Mouse (Mus musculus) hindbrain, embryonic 15.5 days (tissue): ENCODE results near the gene Pax9. TPM values are rescaled to one million over a fixed set of nuclear protein-coding genes. Genes with fewer than 3 reads are reported as not detected.

Experiments
- ATAC-seq: fragments of 200-750 bp; cut with Nextera tagmentation; 2 replicates; pipeline ENCODE4 v1.8.0; 2017; ENCODE audit warnings: low read depth, moderate number of reproducible peaks, moderate TSS enrichment; ENCODE audit not compliant: low FRiP score
- H3K27ac ChIP-seq: fragments of 300-500 bp; sonication (generic); replicated peaks from 2 replicates; pipeline ENCODE4 v1.5.1; 2015; ENCODE audit warnings: mild to moderate bottlenecking, inconsistent platforms
- H3K27me3 ChIP-seq: fragments of 300-500 bp; sonication (generic); 2 replicates; pipeline ENCODE4 v1.6.1; 2015; ENCODE audit warnings: control low read depth, inconsistent platforms
- H3K36me3 ChIP-seq: fragments of 300-500 bp; sonication (generic); 2 replicates; pipeline ENCODE4 v1.6.1; 2015; ENCODE audit warnings: control low read depth, inconsistent platforms
- H3K4me1 ChIP-seq: fragments of 300-500 bp; sonication (generic); replicated peaks from 2 replicates; pipeline ENCODE4 v1.6.1; 2015; ENCODE audit warnings: control low read depth, inconsistent platforms
- H3K4me2 ChIP-seq: fragments of 300-500 bp; sonication (generic); 2 replicates; pipeline ENCODE4 v1.6.1; 2015; ENCODE audit warnings: moderate library complexity, mild to moderate bottlenecking, inconsistent platforms
- H3K4me3 ChIP-seq: fragments of 300-500 bp; sonication (generic); 2 replicates; pipeline ENCODE4 v1.5.1; 2015; ENCODE audit warnings: mild to moderate bottlenecking, inconsistent platforms
- H3K9ac ChIP-seq: fragments of 300-500 bp; sonication (generic); 2 replicates; pipeline ENCODE4 v1.6.1; 2015; ENCODE audit warnings: inconsistent platforms
- H3K9me3 ChIP-seq: fragments of 300-500 bp; sonication (generic); 2 replicates; pipeline ENCODE4 v1.6.1; 2016; ENCODE audit warnings: control low read depth, inconsistent platforms
- WGBS: fragments of 180-500 bp; shearing (Covaris S2); methylation state at CpG from one replicate; pipeline ENCODE4 v1.1.7; 2015; 5-methylcytosine and 5-hydroxymethylcytosine counted together
- polyA plus RNA-seq: library from polyadenylated mRNA; unstranded; fragments of >200 nt; fragmentation: Nextera tagmentation; extraction: Ambion mirVana; gene quantifications from 2 replicates; pipeline ENCODE4 v1.2.1, GENCODE M21; 2015

Pax9 gene
- not detected in 2 replicates for polyA plus RNA-seq

DNA sequence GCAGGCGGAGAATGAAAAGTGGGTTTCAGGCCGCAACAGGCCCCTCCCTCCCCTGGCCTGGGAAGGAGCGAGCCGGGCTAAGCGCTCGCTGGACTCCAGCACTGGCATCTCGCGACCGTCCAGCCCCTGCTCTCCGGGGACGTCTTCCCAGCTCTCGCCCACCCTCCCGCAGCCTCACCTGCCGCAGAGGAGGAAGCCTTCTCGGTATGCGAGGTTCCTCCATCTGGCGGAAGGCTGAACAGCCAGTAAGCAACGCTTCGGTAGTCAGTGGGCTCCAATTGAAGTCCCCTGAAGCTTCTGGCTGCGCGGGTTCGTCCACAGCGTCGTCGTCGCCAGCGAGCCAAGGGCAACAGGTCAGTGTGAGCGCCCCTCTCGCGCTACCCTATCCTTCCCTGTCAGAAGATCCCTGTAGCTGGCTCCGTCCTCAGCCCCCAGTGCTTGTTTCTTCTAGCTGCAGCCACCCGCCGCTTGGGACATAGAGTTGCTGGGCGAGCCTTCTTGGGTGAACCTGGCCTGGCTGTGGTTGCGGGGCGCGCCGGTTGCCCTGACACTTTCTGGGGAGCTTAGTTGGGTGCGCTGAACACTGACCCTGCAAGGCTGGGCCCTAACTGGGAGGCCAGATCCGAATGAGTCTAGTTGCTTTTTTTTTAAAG, at the start of gene Pax9:
Gene Pax9 (plus strand): TSS at position 341 of the 653 bp plus-strand sequence.
- Histone ChIP-seq H3K36me3 (no peaks in the 10 kb centered on the region), H3K4me2 (0 out of 2 replicates have a peak within 1 kb of the TSS, but pooled peaks have one; percentile 19), H3K4me3 (peak within 1 kb of the TSS; percentile 3; the same call in 1 of the 2 replicates), H3K9ac (no peak within 1 kb of the TSS), H3K27me3 (peaks cover 98% of the 10 kb centered on the region), H3K27ac (no peak within 1 kb of the TSS), H3K9me3 (no peaks in the 10 kb centered on the region), H3K4me1 (peaks cover 22% of the 10 kb centered on the region)
- no peak for ATAC-seq
- WGBS, result under 1% methylated on average over 39 of the region's 40 CpGs

DNA sequence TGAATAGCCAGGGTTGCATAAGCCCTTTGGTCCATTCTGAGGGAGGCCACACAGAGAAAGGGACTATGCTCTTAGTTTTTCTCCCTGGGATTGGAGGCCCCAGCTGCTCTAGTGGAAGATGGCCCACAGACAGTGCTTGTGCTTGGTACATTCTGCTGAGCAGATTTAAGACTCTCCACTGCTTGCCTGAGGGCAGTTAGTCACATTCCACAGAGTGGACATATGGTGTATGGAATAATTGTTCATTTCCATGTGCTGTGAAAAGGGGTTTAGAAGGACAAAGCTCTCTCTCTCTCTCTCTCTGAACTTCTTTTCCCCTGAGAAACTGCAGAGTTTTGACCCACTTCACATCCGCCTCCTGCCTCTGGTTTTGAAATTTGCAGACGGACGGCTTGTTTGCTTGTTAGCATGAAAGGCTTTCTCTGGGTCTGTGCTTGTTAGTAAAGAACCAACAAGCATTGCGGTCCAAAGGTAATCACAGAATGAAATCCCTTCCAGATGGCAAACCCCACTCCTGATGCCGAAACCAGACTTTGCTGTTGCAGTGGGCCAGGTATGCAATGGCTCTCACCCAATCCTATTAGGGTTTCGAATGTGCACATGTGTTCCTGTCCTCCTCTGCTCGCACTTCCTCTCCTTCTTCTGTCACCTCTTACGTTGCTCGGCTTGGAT, 22.0 kb upstream of the Pax9 start:
- Histone ChIP-seq H3K4me2 (no peak overlapping the region), H3K36me3 (no peaks in the 10 kb centered on the region), H3K9me3 (no peaks in the 10 kb centered on the region), H3K27me3 (peaks cover 4% of the 10 kb centered on the region), H3K9ac (no peak overlapping the region), H3K4me3 (no peak overlapping the region), H3K4me1 (no peaks in the 10 kb centered on the region), H3K27ac (no peak overlapping the region)
- 85% methylated on average over 9 of the region's 9 CpGs for WGBS
- ATAC-seq, result no peak

DNA sequence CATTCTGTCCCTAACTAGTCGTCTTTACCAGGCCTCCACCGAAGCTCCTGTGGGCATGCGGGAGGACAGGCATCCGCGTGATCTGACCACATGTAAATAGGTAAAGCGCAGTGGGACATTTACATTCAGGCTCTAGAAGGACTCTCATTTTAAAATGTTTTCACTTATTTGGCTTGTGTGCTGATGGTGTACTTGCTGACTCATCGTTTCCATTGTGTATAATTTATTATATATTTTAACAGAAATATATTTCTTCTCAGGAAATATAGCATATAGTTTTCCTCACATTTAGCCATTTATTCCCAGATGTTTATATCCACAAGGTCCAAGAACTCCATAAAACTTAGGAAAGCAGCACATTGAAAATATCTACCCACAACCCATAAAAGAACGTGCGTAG, 20.8 kb upstream of the Pax9 start:
- no peak for ATAC-seq
- no peaks in the 10 kb centered on the region for H3K9me3 ChIP-seq
- WGBS, result 93% methylated on average over 9 of the region's 9 CpGs
- no peak overlapping the region for H3K4me3 ChIP-seq
- H3K27ac ChIP-seq, result no peak overlapping the region
- peaks cover 5% of the 10 kb centered on the region for H3K27me3 ChIP-seq
- H3K9ac ChIP-seq, result no peak overlapping the region
- no peaks in the 10 kb centered on the region for H3K4me1 ChIP-seq
- H3K4me2 ChIP-seq, result no peak overlapping the region
- H3K36me3 ChIP-seq, result no peaks in the 10 kb centered on the region

DNA sequence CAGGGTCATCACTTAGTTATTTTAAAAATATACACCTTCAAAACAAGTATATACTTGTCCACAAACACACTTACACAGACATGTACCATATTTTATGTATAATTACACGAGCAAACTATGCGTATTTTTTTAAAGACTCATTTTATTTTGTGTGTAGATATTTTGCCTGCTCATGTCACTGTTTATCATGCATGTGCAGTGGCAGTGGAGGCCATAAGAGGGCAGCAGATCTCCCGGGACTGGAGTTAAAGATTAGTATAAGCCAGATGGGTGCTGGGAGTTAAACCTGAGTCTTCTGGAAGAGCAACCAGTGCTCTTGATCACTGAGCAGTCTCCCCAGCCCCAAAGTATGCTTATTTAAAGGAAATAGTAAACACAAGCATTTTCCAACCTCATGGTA, 16.8 kb upstream of the Pax9 start:
- peaks cover 32% of the 10 kb centered on the region for H3K27me3 ChIP-seq
- no peak overlapping the region for H3K9ac ChIP-seq
- H3K9me3 ChIP-seq, result no peaks in the 10 kb centered on the region
- 37% methylated on average over 3 of the region's 3 CpGs for WGBS
- H3K27ac ChIP-seq, result no peak overlapping the region
- no peak overlapping the region for H3K4me3 ChIP-seq
- no peaks in the 10 kb centered on the region for H3K4me1 ChIP-seq
- H3K4me2 ChIP-seq, result no peak overlapping the region
- no peaks in the 10 kb centered on the region for H3K36me3 ChIP-seq
- ATAC-seq, result no peak

DNA sequence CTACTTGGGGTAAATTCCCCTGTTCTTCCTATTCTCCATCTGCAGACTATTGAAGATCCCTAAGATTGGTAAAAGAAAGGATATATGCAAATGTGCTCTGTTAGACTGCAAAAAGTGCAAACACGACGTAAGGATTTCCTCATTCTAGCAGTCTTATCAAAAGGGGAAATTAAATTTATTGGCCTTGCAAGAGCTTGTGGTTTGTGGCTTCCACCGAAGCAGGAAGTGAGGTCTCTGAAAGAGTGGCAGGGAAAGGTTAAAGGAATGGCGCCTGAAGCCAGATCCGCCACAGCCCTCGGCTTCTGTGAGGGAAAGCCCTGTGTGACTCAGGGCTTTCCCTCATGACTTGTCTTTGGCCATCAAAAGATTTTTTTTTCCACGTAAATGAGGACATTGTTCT, 13.9 kb upstream of the Pax9 start:
- 75% methylated on average over 7 of the region's 7 CpGs for WGBS
- Histone ChIP-seq H3K4me1 (peaks cover 8% of the 10 kb centered on the region), H3K9me3 (no peaks in the 10 kb centered on the region), H3K4me3 (no peak overlapping the region), H3K4me2 (no peak overlapping the region), H3K27ac (no peak overlapping the region), H3K9ac (no peak overlapping the region), H3K36me3 (no peaks in the 10 kb centered on the region), H3K27me3 (peaks cover 61% of the 10 kb centered on the region)
- no peak for ATAC-seq

DNA sequence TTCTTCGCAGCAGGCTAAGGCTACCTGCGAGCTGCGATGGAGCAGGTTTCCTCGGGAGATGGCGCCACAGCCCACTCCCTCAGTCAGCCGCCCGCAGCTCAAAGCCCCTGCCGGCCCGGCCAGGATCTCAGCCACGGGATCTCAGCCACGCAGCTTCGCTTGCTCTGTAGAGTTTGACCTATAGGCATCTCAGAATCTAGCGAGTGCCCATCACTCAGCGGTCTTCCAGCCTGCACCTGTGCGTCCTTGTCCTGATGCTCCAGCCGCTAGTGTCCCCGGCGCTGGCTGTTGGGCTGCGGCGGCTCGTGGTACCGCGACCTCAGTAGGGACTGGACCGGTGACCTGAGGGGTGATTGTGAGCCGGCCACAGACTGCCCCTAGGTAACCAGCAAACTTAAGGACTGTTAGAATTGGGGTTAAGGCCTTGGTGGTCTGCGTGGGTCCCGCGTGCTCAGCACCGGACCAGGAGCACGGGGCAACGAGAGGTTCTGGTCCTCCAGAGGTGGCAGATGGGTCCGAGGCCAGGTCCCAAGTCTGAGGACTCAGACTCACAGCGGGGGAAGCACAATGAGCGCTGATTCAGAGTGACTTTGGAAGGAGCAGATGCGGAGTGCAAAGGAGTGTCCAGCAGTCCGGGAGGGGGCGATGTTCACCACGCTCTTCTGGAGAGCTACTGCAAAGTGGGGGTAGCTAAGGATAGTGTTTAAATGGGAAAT, 10.3 kb upstream of the Pax9 start:
- H3K9me3 ChIP-seq, result no peaks in the 10 kb centered on the region
- 1% methylated on average over 38 of the region's 38 CpGs for WGBS
- H3K27me3 ChIP-seq, result peaks cover 86% of the 10 kb centered on the region
- peak overlapping the region; percentile 32 for H3K4me3 ChIP-seq
- no peak overlapping the region for H3K27ac ChIP-seq
- H3K36me3 ChIP-seq, result no peaks in the 10 kb centered on the region
- ATAC-seq, result peak; percentile 61
- no peak overlapping the region for H3K9ac ChIP-seq
- peak overlapping the region; percentile 59 for H3K4me2 ChIP-seq
- peaks cover 8% of the 10 kb centered on the region for H3K4me1 ChIP-seq

DNA sequence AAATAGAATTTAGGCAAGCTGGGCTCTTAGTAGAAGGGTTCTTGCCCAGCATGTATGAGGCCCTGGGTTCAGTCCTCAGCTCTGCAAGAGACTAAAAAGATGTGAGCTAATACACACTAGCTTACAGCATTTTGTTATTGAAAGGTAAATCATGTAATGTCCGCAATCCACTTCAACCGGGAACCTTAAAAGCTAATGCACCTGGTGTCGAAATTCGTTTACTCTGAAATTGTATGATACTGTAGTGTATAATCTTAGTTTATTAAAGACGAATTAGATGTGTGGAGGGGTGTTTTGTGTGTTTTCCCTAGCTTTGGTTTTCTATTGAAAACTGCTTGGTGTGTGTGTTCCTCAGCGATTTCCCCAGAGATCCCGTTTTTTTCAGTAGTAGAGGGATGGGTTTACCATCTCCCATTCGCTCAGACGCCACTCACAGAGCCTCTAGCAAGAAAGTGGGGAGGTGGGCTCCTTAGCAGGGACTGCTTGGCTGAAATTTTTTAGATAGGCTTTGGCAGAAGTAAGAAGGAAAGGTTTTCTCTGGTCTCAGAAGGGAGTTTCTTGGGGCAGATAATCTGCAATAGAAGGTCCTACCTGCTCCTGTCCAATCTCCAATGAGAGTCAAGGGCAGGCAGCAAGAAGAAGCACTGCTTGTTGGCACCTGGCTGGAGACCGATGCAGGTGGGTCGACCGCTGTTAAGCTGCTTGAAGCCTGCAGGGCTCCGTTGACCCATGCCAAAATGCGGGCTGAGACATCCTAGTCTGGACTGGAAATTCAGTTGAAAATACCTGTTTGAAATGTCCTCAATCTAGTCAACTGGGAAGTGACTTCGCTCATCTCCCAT, 3.7 kb upstream of the Pax9 start:
- no peak overlapping the region for H3K9ac ChIP-seq
- ATAC-seq, result no peak
- H3K4me1 ChIP-seq, result peaks cover 9% of the 10 kb centered on the region; the same call in 1 of the 2 replicates
- H3K27me3 ChIP-seq, result peaks cover 96% of the 10 kb centered on the region
- H3K4me3 ChIP-seq, result no peak overlapping the region
- H3K27ac ChIP-seq, result no peak overlapping the region
- H3K36me3 ChIP-seq, result no peaks in the 10 kb centered on the region
- 5% methylated on average over 15 of the region's 15 CpGs for WGBS
- H3K9me3 ChIP-seq, result no peaks in the 10 kb centered on the region
- H3K4me2 ChIP-seq, result no peak overlapping the region

DNA sequence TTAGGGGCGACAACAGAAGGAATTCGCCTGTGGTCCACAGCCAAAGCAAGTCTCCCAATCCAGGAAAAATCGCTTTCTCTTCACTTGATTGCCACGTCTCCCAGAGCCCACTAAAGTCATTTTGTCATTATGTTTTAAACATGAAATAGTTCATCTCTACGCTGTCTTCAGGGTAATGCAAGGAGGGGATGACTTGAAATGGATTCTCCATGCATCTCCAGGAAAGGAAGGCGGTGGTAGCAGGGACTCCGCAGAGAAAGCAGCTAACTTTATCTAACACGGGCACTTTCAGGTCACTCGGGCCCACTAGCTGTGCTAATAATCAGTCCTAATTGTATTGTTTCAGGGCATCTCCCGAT, 3.1 kb upstream of the Pax9 start:
- Histone ChIP-seq H3K27ac (no peak overlapping the region), H3K36me3 (no peaks in the 10 kb centered on the region), H3K9me3 (no peaks in the 10 kb centered on the region), H3K4me3 (no peak overlapping the region), H3K27me3 (peaks cover 96% of the 10 kb centered on the region), H3K4me2 (no peak overlapping the region), H3K9ac (no peak overlapping the region), H3K4me1 (peaks cover 9% of the 10 kb centered on the region; the same call in 1 of the 2 replicates)
- 3% methylated on average over 10 of the region's 10 CpGs for WGBS
- ATAC-seq, result no peak

DNA sequence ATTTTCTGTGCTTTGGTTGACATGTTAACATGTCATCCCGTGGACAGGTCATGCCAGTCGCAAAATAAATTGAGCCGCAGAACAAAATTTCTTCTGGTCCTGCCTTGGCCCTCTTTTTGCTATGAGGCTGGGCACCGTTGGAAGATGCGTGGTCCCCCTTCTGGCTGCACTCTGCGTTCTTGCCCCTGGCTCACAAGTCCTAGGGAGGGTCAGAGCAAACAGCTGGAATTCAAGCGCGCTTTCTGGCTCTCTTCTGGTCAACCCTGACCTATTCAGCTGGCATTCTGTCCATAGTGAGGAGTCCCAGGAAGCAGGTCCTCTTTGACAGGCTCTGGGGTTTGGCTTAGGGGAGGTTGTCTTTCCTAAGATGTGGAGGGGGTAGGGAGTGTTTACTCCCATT, 2.6 kb upstream of the Pax9 start:
- 2% methylated on average over 8 of the region's 8 CpGs for WGBS
- no peak overlapping the region for H3K4me2 ChIP-seq
- H3K27ac ChIP-seq, result no peak overlapping the region
- no peaks in the 10 kb centered on the region for H3K9me3 ChIP-seq
- H3K4me3 ChIP-seq, result no peak overlapping the region
- H3K36me3 ChIP-seq, result no peaks in the 10 kb centered on the region
- H3K4me1 ChIP-seq, result peaks cover 9% of the 10 kb centered on the region; the same call in 1 of the 2 replicates
- no peak overlapping the region for H3K9ac ChIP-seq
- H3K27me3 ChIP-seq, result peaks cover 96% of the 10 kb centered on the region
- no peak for ATAC-seq

DNA sequence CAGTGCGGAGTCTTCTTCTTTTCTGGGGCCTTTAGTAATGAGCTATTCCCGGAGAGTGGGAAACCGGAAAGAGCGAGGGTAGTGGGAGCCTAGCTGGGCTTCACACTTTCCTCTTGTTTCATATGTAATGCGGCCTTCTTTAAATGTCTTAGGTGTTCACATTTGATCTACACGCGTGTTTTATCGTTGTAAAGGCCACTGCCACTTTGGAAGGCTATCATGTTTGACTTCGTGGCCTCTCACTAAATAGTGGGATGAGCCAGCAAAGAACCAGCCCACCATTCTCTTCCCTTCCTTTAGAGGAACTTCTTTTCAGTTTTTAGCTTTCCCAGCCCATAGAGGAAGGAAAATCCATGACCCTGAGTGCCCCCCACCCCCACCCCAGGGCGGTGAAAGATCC, 2.2 kb upstream of the Pax9 start:
- Histone ChIP-seq H3K9me3 (no peaks in the 10 kb centered on the region), H3K27ac (no peak overlapping the region), H3K9ac (no peak overlapping the region), H3K4me2 (no peak overlapping the region), H3K36me3 (no peaks in the 10 kb centered on the region), H3K4me1 (peaks cover 9% of the 10 kb centered on the region; the same call in 1 of the 2 replicates), H3K4me3 (no peak overlapping the region), H3K27me3 (peaks cover 96% of the 10 kb centered on the region)
- 3% methylated on average over 10 of the region's 10 CpGs for WGBS
- ATAC-seq, result no peak

DNA sequence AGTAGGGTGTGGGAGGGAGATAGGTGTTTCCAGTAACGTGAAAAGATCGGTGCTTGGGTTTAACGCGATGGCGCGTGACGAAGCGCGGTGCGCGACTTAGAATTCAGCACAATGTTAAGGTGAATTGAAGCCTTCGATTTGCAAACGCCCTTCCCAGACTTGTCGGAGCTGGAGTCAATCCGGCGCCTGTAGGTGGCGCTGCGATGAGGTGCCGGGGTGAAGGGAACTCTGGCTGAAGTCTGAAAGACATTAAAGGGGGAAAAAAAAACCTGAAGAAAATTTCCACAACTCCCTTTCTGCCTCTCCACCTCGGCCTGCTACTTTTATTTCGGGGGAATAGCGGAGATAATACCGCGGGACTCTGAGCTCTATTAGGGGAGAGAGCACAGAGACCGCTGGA, 1.8 kb upstream of the Pax9 start:
- H3K4me2 ChIP-seq, result no peak overlapping the region
- no peak overlapping the region for H3K9ac ChIP-seq
- H3K4me3 ChIP-seq, result no peak overlapping the region
- peaks cover 96% of the 10 kb centered on the region for H3K27me3 ChIP-seq
- H3K4me1 ChIP-seq, result peaks cover 9% of the 10 kb centered on the region; the same call in 1 of the 2 replicates
- no peaks in the 10 kb centered on the region for H3K9me3 ChIP-seq
- WGBS, result 0% methylated on average over 25 of the region's 25 CpGs
- ATAC-seq, result no peak
- H3K27ac ChIP-seq, result no peak overlapping the region
- H3K36me3 ChIP-seq, result no peaks in the 10 kb centered on the region
